Mouse (Mus musculus): ENCODE measurements around the gene Defb30.

The Defb30 gene

DNA sequence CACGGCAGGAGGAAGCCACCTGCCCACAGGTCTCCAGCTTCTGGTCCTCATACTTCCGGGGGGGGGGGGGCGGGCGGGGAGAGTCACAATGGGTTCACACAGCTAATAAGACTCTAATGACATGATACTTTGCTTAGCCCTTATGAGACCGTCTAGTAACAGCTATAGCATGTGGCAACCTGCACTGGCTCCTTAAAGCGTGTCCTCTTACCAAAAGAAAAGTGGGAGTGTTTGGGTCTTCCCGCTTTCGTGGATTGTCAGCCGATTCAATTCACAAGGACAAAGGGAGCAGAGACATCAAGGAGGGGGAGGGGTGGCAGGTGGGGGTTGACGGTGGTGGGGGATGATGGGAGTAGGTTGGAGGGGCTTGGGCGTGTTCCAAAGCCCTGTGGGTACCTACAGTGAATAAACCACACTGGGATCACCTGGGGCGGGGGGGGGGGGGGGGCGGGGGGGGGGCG lies at the start of gene Defb30:
Gene Defb30, minus strand, starts transcription at position 51 of the 461 bp plus-strand sequence.
- DNase-seq (ENCODE audit: low spot score in 2 of 2), result no peak

DNA sequence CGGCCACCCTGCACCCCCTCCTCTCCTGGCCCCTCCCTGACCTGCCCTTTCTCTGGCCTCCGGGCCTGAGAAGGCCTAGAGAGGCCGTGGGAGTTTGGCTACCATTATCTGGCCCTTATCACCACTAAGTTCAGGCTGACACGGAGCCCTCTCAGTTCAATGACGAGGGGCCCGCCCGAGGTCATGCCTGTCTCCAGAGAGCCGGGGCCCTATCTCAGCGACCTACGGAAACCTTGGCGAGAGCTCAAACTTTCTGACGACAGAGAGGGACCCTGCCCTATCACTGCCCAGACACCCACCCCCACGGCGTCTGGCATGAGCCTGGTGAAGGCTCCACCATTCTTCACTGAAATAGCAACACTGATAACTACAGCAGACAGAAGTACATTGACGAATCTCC lies 17.9 kb upstream of the Defb30 start:
- no peak for DNase-seq (ENCODE audit: low spot score in 2 of 2)

DNA sequence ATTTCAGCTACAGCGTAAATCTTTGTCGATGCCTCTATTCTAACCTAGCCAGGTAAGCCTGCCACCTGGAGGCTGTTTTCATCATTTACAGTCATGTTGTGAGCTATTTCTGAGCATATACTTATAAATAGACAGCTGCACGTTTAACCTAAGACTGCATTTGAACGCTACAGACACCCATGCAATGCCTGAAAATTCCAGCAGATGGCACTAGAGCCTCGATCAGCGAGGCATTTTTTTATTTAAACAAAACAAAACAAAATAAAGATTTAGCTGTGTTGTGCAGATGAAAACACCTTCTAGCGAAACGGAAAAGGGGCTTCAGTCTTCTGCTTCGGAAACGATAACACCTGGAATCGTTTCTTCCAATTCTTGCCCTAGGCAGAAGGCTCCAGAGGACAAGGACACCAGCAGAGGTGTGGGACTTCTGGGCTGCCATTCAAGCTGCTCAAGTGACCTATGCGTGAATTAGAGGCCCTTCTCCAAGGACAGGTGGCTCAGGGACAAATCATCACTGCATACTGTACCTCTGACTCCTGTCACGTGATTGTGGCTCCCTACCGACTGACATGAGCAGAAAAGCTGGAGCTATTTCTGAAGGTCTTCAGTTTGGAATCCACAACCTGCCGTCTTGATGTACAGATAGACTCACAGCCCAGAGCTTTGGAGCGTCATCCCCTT lies 17.0 kb upstream of the Defb30 start:
- peak; percentile 61 to 82 for DNase-seq (ENCODE audit: low spot score in 2 of 2)

DNA sequence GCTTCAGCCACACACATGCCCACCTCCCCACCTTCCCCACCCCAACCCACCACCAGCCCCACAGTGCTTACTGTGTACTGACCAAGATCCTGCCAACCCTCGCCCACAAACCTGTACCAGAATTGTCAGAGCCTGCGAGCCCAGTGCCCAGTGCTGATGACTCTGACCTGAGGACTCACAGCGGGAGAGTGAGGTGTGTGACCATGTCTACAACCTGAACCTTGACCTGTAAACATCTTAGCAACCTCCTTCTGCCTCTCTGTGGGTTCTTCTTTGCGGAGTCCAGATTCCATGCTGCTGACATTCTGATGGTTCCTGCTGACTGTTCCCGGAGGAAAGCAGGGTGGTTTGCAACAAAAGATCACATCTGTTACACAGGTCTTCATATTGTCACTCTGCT lies 15.6 kb upstream of the Defb30 start:
- no peak for DNase-seq (ENCODE audit: low spot score in 2 of 2)

DNA sequence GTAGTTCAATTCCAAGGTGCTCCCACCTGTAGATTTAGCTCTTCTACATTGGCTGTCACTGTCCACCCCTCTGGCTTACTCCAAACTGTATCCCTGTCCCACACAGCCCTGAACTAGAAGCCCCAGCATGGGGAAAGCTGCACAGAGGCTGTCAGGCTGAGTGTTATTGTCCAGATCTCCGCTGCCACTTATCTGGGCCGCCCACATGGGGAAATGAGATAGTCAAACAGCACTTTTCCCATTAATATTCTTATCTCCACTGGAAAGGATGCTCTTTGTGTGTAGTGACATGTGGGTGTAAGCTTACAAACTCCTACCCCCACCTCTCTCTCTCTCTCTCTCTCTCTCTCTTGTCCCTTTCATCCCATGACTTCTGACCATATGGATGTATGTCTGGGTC lies 12.4 kb upstream of the Defb30 start:
- DNase-seq (ENCODE audit: low spot score in 2 of 2), result no peak

DNA sequence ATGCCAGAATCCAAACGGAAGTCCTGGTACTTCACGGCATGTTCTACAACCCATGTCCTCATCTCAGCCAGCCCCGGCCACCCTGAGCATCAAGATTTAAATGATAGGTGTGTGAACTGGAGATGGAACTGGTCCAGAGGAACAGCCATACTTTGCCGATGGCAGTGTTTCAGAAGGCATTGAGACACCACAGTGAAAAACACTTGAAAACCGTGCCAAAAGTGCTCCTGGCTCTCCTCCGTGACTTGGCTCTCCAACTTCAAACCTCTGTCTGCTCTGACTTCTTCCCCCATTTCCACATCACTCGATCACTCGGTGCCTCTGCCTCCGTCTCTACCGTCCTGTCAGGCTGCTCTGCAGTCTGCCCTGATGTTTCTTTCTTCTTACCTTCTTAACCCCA lies 10.6 kb upstream of the Defb30 start:
- no peak for DNase-seq (ENCODE audit: low spot score in 2 of 2)

DNA sequence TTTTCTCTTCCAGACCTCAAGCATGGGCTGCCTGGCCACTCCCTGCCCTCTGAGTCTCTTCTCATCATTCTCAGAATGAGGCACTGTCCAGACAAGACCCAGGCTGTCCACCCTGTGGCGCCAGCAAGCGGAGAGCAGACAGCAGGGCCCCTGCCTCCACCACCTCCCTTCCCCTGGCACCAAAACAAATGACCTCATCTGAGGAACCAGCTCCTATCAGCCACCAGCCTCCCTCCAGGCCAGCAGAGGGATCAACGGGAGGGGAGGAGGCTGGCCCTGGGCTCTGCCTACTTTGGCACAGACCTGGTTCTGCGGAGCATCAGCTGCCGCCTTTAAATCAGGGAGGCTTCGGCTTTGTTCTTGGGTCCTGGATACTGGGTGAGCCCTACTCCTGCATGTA lies 5.0 kb upstream of the Defb30 start:
- DNase-seq (ENCODE audit: low spot score in 2 of 2), result peak; percentile 33 to 38

DNA sequence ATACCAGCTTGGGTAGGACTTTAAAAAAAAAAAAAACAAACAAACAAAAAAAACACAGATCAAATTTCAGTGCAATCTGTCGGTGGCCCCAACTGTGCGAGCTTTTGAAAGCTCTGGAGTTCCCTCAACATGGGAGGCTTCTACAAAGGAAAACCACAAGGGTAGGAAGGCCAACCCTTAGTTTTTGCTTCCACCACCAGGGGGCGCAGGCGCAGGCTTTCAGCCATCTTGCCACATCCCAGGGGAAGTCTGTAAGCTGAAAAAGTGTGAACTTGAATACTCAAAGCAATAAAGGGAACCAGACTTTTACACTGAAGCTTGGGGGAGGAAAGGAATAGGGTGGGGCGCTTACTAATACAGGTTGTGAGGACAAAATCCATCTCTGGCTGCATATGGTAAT lies 1.0 kb upstream of the Defb30 start:
- peak in 1 of 2 experiments; percentile 59 for DNase-seq (ENCODE audit: low spot score in 2 of 2)

DNA sequence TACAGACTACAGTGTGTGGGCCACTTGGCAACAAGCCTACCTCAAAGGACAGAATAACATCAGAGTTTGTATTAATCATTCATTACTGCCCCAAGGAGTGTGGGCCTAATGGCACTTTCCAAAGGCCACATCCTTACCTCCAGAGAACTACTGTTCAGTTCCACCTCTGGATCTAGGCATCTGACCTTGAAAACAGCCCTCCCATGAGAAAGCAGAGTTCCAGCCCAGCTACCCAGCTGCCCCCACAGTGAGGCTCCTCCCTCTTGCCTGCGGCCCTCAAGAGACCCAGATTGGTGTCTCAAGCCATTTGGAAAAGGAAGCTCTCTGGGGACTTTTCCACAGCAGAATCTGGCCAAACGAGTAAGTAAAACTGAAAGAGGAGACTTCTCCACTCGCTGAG lies 3.1 kb downstream of the Defb30 start, which contains the start of gene Defb42:
Gene Defb42, plus strand, starts transcription at position 301 of the 400 bp plus-strand sequence.
- DNase-seq (ENCODE audit: low spot score in 2 of 2), result no peak

DNA sequence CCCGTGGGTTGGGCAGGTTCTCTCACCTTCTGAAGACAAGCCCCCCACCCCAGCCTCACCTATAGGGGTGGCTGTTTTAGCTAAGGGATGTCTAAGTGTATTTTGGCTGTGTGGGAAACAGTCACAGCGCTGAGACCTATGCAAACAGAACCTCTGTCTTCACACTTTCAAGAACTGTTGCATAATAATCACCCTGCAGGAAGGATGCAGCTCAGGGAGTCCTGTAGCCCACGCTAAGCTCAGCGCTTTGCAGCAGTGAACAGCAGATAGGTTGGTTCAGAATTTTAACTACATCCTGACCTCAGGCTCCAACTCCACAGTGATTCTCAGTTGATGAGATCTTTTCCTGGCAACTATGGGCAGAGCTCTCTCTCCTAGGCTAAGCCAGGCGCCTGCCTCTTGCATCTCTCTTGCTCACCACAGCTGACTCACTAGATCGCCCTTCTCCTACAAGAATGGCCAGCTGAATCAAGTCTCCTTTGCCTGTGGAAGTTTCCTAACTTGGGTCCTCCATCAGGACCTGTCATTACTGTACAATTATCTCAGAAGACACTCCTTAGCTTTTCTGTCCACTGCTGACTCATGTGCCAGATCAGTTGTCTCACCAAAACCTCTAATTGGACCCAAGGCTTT lies 29.1 kb downstream of the Defb30 start:
- no peak for DNase-seq (ENCODE audit: low spot score in 2 of 2)

DNA sequence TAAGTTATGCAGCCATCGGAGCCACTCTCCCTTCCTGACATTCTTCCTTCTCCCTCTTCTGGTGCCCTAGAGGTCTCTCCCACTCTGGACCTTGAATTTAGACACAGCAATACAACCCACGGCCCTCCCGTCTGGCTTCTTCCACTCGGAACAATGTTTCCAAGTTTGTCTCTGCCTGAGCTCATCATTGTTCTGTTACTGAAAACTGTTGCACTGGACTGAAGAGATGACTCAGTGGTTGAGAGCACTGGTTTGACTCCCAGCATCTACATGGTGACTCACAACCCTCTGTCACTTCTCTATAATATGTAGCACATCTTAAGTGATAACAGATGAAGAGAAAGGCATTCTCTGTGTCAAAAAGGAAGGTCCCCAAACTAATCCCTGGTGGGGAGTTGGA lies 35.1 kb downstream of the Defb30 start:
- no peak for DNase-seq (ENCODE audit: low spot score in 2 of 2)

DNA sequence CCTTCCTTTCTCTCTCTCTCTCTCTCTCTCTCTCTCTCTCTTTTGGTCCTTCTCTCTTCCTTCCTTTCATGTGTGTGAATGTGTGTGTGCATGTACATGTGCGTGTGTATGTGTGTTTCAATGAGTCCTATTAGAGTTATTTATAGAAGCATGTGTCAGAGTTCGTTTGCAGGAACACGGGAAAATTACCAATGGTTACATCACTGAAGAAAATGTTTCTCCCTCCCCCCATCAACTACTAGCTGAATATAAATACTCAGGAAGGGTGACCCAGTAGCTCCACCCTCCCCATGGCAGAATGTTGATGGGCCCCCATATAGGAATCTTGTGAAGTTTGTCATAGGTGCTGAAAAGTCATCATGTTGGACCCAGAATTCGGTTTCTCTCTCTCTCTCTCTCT lies 36.7 kb downstream of the Defb30 start:
- DNase-seq (ENCODE audit: low spot score in 2 of 2), result no peak

DNA sequence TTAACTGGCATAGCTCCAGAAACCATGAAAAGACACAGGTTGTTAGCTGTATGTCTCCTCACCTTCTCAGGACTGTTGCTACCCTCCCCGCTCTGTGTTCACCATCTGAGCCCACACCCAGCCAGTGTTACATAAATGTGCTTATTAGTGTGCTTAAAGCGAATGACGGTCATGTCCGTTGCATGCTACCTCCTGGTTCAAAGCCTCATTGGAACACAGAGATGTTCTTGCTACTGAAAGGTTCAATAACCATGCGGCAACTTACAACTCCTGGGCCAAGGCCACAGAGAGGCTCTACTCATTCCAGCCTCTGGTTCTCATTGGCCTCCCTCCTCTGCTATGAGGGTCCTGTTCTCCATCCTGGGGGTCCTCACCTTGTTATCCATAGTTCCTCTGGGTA lies 38.3 kb downstream of the Defb30 start, which contains the start of gene Defb43:
Gene Defb43, plus strand, starts transcription at position 301 of the 400 bp plus-strand sequence.
- no peak for DNase-seq (ENCODE audit: low spot score in 2 of 2)

DNA sequence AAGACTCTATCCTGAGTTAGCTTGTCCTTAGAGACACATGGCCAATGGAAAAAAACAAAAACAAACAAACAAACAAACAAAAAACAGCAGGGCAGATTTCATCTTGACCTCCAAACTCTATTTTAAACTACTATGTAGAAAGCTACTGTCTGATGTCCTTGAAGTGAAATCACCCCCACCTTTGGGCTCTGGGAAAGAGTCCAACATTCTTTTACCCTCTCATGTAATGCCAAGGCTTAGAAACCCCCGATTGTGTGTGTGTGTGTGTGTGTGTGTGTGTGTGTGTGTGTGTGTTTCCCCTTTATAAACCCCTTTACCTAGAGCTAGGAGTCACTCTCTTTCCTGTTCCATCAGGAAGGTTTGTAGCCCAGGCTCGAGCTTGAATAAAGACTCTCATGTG lies 47.2 kb downstream of the Defb30 start:
- no peak for DNase-seq (ENCODE audit: low spot score in 2 of 2)

DNA sequence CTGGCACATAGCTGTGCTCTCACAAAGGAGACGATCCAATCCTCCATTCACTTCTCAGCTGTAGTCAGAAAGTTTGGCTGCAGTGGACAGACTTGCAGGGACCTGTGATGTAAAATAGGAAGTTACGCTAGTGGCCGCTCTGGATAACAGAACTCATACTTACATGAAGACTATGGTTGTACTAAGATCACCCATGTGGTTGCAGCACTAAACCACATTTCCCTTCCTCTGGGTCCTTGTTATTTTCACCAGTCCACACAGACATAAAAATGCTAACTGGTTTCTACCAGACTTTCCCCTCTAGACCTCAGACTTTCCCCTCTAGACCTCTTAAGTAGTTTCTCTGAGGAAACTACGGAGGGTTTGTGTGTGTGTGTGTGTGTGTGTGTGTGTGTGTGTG lies 50.8 kb downstream of the Defb30 start:
- no peak for DNase-seq (ENCODE audit: low spot score in 2 of 2)

DNA sequence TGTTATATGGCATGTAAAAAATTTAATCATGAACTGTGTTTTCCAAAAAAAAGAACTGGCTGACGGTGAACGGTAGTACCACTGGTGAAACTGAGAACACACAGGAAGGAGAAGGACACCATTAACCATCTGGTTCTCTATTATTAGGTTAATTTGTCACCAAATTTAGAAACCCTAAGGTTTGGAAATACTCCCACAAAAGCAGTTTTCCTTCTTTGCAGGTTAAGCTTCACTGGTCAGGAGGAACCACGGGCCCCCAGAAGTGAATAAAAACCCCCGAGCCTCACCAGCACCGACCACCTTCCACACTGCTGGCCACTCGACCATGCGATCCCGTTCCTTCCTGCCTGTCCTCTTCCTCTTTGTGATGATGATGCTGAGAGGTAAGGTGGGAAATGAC lies 52.0 kb downstream of the Defb30 start, which contains the start of gene Defb47:
Gene Defb47, plus strand, starts transcription at position 301 of the 400 bp plus-strand sequence.
- DNase-seq (ENCODE audit: low spot score in 2 of 2), result no peak

DNA sequence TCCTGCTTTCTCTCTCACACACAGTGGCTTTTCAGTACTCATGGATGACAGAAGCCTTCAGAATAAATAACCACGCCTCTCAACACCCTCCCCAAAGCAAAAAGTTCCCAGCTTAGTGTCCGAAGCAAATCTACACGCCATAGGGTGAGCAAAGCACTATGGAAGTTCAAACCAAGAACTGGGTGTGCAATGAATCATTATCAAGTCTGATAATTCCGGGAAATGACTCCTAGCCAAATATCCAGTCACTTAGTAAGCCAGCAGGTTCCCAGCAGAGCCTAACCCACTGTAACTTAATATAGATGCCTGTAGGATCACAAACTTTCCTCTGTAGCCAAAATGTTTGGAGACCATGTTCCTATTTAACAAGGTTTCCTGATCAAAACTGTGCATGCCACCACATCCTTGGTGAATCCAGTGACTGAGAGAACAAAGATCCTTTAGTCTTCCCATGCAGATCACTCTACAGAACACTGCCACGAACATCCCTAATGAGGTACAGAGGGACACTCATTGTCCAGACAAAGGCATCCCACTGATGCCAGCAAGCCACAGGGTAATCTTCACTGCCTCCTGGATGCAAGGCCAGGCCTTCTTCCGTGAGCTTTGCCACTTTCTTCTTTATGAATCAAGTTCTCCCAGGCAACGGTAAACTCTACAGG lies 57.8 kb downstream of the Defb30 start:
- no peak for DNase-seq (ENCODE audit: low spot score in 2 of 2)

DNA sequence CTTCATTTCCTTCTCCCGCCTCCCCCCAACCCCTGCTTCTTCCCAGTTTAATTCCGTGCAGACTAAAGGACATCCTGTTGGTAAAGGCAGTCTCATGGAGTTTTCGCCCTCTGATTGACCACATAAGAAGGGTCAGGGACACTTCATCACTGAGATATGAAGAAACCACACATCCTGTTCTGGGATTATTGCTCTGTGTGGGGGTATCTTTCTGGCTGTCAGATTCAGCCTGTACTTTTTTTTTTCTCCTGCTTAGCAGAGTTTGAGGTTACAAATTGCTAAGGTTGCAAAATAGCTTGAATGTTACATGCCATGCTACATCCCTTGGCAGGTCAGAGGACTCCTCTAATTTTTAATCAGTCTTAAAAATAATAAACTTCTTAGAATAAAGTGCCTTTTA lies 58.5 kb downstream of the Defb30 start:
- no peak for DNase-seq (ENCODE audit: low spot score in 2 of 2)

DNA sequence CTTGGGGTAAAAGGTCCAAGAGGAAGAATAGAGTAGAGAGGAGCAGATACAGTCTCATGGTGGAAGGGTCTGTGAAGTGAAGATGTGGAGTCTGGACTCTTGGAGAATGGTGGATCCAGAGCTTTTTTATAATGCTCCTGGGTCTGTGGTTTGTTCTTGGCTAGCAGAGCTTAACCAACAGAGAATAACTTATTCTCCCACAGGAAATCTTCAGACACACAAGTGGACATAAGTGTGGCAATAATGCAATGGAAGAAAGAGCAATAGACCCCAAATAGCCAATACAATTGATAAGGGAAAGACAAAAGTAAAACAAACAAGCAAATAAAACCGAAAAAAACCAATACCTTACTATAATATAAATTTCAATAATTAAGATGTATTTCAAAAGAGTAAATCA lies 65.3 kb downstream of the Defb30 start, which contains the start of gene Defb48:
Gene Defb48, minus strand, starts transcription at position 101 of the 400 bp plus-strand sequence.
- DNase-seq (ENCODE audit: low spot score in 2 of 2), result no peak

Measured in right cerebral cortex, postnatal 10 days (tissue).